Mouse (Mus musculus): ENCODE measurements around the gene Apc2. TPM values are rescaled to one million over a fixed set of nuclear protein-coding genes. Genes with fewer than 3 reads are reported as not detected.

Apc2 gene
- polyA plus RNA-seq, 1 experiment from 2014 or later = 4.5 TPM

DNA sequence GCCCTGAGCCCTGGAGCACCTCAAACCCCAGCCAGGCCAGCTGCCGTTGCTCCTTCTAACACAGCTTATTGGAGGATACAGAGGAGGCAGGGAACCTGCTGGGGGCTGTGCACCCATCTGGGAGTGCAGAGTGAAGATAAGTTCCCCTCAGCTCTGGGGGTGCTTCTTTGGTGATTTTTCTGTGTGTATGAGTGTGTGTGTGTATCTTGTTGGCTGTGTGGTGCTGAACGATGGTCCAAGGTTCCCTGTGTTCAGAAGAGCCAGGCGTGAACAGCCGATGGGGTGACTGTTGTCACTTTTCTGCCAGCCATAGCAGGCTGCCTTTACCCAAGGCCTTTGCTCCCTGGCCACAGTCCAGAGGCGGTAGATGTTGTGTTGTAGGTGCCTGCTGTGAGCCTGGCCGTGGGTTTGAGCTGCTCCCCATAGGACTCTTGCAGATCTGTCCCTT, 25.0 kb upstream of the Apc2 start:
- Histone ChIP-seq H3K4me3 (ENCODE audit: low read depth, low read length) (no peak overlapping the region), H3K9ac (ENCODE audit: low read length) (no peak overlapping the region), H3K4me2 (ENCODE audit: low read depth, severe bottlenecking) (no peak overlapping the region), H3K27ac (replicated peaks; ENCODE audit: low read depth, low read length) (no peak overlapping the region), H3K9me3 (ENCODE audit: control insufficient read depth, low read length) (no peaks in the 10 kb centered on the region), H3K27me3 (ENCODE audit: control insufficient read depth, insufficient read depth, low read length) (no peaks in the 10 kb centered on the region), H3K4me1 (ENCODE audit: control insufficient read depth, insufficient read depth, low read length) (peaks cover 17% of the 10 kb centered on the region), H3K36me3 (ENCODE audit: control insufficient read depth, insufficient read depth, low read length) (peaks cover 23% of the 10 kb centered on the region; the same call in 1 of the 2 replicates)
- 84% methylated on average over 6 of the region's 6 CpGs for WGBS
- no peak for ATAC-seq (ENCODE audit: insufficient number of reproducible peaks, low FRiP score, low TSS enrichment, low read depth)
- no peak for DNase-seq (ENCODE audit: low spot score)

DNA sequence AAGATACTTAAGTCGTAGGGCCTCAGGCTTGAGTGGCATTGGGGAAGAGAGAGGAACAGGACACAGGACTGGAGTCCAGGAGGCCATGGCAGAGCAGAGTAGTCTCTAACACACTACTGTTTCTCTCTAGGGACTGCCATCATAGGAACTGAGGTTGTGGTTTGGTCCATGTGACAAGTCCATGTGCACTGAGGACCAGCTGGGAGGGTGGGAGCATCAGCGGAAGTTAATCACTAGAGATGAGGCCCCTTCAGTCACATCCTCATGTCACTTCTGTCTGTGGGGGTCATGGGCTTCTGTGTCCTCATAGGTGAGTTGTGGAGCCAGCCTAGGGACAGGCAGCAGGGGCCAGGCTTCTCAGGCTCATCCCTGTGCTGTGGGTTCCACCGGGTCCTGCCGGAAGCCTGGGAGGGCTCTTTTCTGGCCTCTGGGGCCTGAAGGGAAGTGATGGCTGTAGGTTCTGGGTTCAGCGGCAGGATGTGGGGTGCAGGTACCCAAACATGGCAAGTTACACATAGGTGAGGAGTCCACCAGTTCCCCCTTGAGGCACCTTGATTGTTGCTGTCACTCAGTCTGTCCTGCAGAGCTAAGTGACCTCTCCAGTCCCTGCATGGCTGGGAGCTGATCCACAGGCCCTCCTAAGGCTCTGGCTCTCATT, 24.5 kb upstream of the Apc2 start:
- DNase-seq (ENCODE audit: low spot score) (no peak), ATAC-seq (ENCODE audit: insufficient number of reproducible peaks, low FRiP score, low TSS enrichment, low read depth) (no peak)
- H3K9ac ChIP-seq (ENCODE audit: low read length) = no peak overlapping the region
- no peak overlapping the region for H3K27ac ChIP-seq (replicated peaks; ENCODE audit: low read depth, low read length)
- no peaks in the 10 kb centered on the region for H3K27me3 ChIP-seq (ENCODE audit: control insufficient read depth, insufficient read depth, low read length)
- H3K9me3 ChIP-seq (ENCODE audit: control insufficient read depth, low read length) = no peaks in the 10 kb centered on the region
- H3K4me1 ChIP-seq (ENCODE audit: control insufficient read depth, insufficient read depth, low read length) = peaks cover 14% of the 10 kb centered on the region
- no peak overlapping the region for H3K4me3 ChIP-seq (ENCODE audit: low read depth, low read length)
- 93% methylated on average over 5 of the region's 5 CpGs for WGBS
- peaks cover 27% of the 10 kb centered on the region; the same call in 1 of the 2 replicates for H3K36me3 ChIP-seq (ENCODE audit: control insufficient read depth, insufficient read depth, low read length)
- no peak overlapping the region for H3K4me2 ChIP-seq (ENCODE audit: low read depth, severe bottlenecking)

DNA sequence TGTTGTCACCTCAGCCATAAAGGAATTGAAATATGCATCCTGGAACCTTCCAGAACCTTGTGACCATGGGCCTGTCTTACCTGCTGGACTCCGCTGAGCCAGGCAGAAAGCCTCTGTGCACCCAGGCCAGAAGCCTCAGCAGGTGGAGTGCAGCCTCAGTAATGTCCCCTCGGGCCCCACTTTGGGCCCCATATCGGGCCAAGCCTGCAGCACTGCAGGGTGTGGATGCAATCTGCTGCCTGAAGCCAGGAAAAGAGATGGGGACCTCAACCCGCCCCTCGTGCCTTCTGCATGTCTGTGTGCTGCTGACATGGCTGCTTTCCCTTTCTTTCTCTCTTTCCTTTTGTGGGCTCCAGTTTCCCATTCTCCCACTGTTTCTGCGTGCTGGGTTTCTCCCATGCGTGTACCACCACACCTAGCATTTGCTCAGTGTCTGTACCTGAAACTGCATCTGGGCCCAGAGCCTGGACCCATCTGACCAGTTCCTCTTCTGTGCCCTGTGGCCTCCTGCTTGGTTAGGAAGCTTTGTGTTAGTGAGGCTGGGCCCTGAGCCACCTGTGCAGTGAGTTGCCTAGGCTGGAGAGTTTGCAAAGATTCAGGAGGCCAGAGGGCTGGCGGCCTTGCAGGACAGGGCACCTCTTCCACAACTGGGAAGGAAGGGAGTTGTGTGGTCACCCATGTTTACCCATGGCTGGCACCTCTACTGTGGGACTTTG, 23.7 kb upstream of the Apc2 start:
- H3K4me1 ChIP-seq (ENCODE audit: control insufficient read depth, insufficient read depth, low read length) = peaks cover 8% of the 10 kb centered on the region
- no peak for ATAC-seq (ENCODE audit: insufficient number of reproducible peaks, low FRiP score, low TSS enrichment, low read depth)
- no peak overlapping the region for H3K4me2 ChIP-seq (ENCODE audit: low read depth, severe bottlenecking)
- no peak for DNase-seq (ENCODE audit: low spot score)
- WGBS = 89% methylated on average over 8 of the region's 8 CpGs
- no peak overlapping the region for H3K27ac ChIP-seq (replicated peaks; ENCODE audit: low read depth, low read length)
- H3K9me3 ChIP-seq (ENCODE audit: control insufficient read depth, low read length) = no peaks in the 10 kb centered on the region
- H3K27me3 ChIP-seq (ENCODE audit: control insufficient read depth, insufficient read depth, low read length) = no peaks in the 10 kb centered on the region
- peaks cover 31% of the 10 kb centered on the region; the same call in 1 of the 2 replicates for H3K36me3 ChIP-seq (ENCODE audit: control insufficient read depth, insufficient read depth, low read length)
- H3K9ac ChIP-seq (ENCODE audit: low read length) = no peak overlapping the region
- no peak overlapping the region for H3K4me3 ChIP-seq (ENCODE audit: low read depth, low read length)

DNA sequence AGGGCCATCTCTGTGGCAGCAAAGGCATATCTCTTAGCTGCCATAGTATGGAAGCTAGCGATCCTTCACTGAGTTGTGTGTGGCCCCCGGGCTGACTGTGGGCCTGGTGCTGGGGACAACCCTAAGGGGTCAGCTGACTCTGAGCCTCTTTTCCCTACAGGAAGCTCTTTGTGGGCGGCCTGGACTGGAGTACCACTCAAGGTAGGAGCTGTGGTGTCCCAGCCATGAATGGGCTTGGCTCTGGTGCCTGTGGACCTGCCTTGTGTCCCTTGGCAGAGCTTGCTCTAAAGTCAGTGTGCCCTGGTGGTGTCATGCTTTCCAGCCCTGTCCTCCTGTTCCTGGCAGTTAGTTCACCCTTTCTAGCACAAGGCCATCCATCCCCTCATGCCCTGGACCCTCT, 21.9 kb upstream of the Apc2 start:
- 0 out of 2 replicates have a peak, but pooled peaks cover 2% of the 10 kb centered on the region for H3K4me1 ChIP-seq (ENCODE audit: control insufficient read depth, insufficient read depth, low read length)
- no peak for ATAC-seq (ENCODE audit: insufficient number of reproducible peaks, low FRiP score, low TSS enrichment, low read depth)
- H3K36me3 ChIP-seq (ENCODE audit: control insufficient read depth, insufficient read depth, low read length) = peaks cover 40% of the 10 kb centered on the region
- 95% methylated on average over 3 of the region's 3 CpGs for WGBS
- no peak overlapping the region for H3K9ac ChIP-seq (ENCODE audit: low read length)
- no peak overlapping the region for H3K4me3 ChIP-seq (ENCODE audit: low read depth, low read length)
- no peaks in the 10 kb centered on the region for H3K27me3 ChIP-seq (ENCODE audit: control insufficient read depth, insufficient read depth, low read length)
- H3K4me2 ChIP-seq (ENCODE audit: low read depth, severe bottlenecking) = no peak overlapping the region
- no peak for DNase-seq (ENCODE audit: low spot score)
- no peak overlapping the region for H3K27ac ChIP-seq (replicated peaks; ENCODE audit: low read depth, low read length)
- H3K9me3 ChIP-seq (ENCODE audit: control insufficient read depth, low read length) = no peaks in the 10 kb centered on the region

DNA sequence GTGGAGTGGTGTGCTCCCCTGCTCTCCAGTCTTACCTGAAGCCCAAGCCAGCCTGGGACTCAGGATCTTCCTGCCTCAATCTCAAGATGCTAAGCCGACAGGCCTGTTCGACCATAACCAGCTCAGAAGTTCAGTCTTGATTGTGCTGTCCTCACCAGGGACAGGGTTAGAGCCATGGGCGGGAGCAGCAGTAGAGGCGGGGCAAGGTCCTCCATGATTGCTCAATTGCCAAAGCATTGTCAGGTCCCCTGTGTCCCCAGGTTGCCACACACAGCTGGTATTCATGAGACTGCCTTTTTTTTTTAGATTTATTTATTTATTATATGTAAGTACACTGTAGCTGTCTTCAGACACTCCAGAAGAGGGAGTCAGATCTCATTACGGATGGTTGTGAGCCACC, 19.5 kb upstream of the Apc2 start:
- no peak overlapping the region for H3K27ac ChIP-seq (replicated peaks; ENCODE audit: low read depth, low read length)

DNA sequence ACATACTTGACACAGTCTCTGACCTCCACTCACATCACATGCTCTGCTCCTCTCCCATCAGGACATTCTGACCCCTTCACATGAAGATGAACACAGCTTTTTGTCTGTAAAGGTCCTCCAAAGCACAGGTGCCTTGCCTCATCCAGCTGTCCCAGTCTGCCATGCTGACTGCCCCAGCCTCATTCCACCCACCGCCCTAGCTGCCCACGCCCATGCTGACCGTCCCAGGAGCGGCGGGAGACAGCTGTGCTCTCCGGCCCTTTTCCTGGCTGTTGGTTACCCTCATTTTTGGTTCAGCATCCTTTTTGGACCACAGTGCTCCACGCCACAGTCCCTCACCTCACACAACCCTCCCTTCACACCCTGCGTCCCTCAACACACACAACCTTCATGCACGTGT, 17.4 kb upstream of the Apc2 start:
- Histone ChIP-seq H3K4me1 (ENCODE audit: control insufficient read depth, insufficient read depth, low read length) (no peaks in the 10 kb centered on the region), H3K4me3 (ENCODE audit: low read depth, low read length) (no peak overlapping the region), H3K9ac (ENCODE audit: low read length) (no peak overlapping the region), H3K4me2 (ENCODE audit: low read depth, severe bottlenecking) (no peak overlapping the region), H3K27ac (replicated peaks; ENCODE audit: low read depth, low read length) (no peak overlapping the region), H3K27me3 (ENCODE audit: control insufficient read depth, insufficient read depth, low read length) (no peaks in the 10 kb centered on the region), H3K36me3 (ENCODE audit: control insufficient read depth, insufficient read depth, low read length) (peaks cover 56% of the 10 kb centered on the region), H3K9me3 (ENCODE audit: control insufficient read depth, low read length) (no peaks in the 10 kb centered on the region)
- WGBS = 94% methylated on average over 9 of the region's 9 CpGs
- DNase-seq (ENCODE audit: low spot score) = no peak
- ATAC-seq (ENCODE audit: insufficient number of reproducible peaks, low FRiP score, low TSS enrichment, low read depth) = no peak

More for the DNA sequence above, 19.5 kb upstream of the Apc2 start:
- WGBS = 94% methylated on average over 5 of the region's 5 CpGs
- no peaks in the 10 kb centered on the region for H3K27me3 ChIP-seq (ENCODE audit: control insufficient read depth, insufficient read depth, low read length)
- H3K9ac ChIP-seq (ENCODE audit: low read length) = no peak overlapping the region
- no peaks in the 10 kb centered on the region for H3K9me3 ChIP-seq (ENCODE audit: control insufficient read depth, low read length)
- H3K4me2 ChIP-seq (ENCODE audit: low read depth, severe bottlenecking) = no peak overlapping the region
- H3K36me3 ChIP-seq (ENCODE audit: control insufficient read depth, insufficient read depth, low read length) = peaks cover 55% of the 10 kb centered on the region
- ATAC-seq (ENCODE audit: insufficient number of reproducible peaks, low FRiP score, low TSS enrichment, low read depth) (no peak), DNase-seq (ENCODE audit: low spot score) (no peak)
- no peak overlapping the region for H3K4me3 ChIP-seq (ENCODE audit: low read depth, low read length)
- H3K4me1 ChIP-seq (ENCODE audit: control insufficient read depth, insufficient read depth, low read length) = no peaks in the 10 kb centered on the region

DNA sequence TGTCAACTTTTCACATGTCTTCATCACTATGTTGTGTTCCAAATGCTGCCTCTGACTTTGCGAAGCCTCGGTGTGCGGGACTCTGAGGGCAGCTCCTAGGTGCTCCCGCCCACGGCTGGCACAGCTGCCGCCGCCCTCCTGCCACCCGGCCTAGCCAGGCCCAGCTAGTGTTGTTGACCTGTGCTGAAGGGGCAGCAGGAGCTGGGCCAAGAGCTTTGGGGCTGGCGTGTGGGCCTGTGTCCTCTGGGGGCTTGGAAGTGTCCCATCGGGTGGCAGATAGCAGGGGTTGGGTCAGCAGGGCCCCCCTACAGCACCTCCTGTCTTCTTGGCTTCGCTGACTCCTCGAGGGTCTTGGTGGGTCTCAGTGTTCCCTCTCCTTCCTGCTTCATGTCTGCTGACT, 16.5 kb upstream of the Apc2 start:
- Histone ChIP-seq H3K27me3 (ENCODE audit: control insufficient read depth, insufficient read depth, low read length) (no peaks in the 10 kb centered on the region), H3K27ac (replicated peaks; ENCODE audit: low read depth, low read length) (no peak overlapping the region), H3K9me3 (ENCODE audit: control insufficient read depth, low read length) (no peaks in the 10 kb centered on the region), H3K9ac (ENCODE audit: low read length) (no peak overlapping the region), H3K4me3 (ENCODE audit: low read depth, low read length) (no peak overlapping the region), H3K4me2 (ENCODE audit: low read depth, severe bottlenecking) (no peak overlapping the region), H3K4me1 (ENCODE audit: control insufficient read depth, insufficient read depth, low read length) (no peaks in the 10 kb centered on the region), H3K36me3 (ENCODE audit: control insufficient read depth, insufficient read depth, low read length) (peaks cover 55% of the 10 kb centered on the region)
- DNase-seq (ENCODE audit: low spot score) (no peak), ATAC-seq (ENCODE audit: insufficient number of reproducible peaks, low FRiP score, low TSS enrichment, low read depth) (no peak)
- WGBS = 91% methylated on average over 12 of the region's 12 CpGs

DNA sequence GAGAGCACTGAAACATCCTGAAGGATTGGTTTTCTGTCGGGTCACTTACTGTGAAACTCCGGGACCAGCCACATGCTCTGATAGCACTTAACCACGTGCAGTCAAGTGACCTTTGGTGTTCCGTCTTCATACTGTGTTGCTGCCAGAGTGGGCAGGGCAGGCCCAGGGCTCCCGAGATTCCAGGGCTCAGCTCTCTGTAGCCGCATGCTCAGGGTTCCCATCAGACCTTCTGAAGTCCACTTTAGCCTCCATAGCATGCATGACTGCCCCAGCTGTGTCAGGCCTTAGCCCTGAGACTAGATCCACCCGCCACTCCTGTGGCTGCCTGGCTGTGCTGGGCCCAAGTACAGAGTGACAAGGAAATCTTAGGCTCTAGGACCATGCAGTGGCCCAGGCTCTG, 14.5 kb upstream of the Apc2 start:
- no peaks in the 10 kb centered on the region for H3K27me3 ChIP-seq (ENCODE audit: control insufficient read depth, insufficient read depth, low read length)
- ATAC-seq (ENCODE audit: insufficient number of reproducible peaks, low FRiP score, low TSS enrichment, low read depth) (no peak), DNase-seq (ENCODE audit: low spot score) (no peak)
- H3K27ac ChIP-seq (replicated peaks; ENCODE audit: low read depth, low read length) = no peak overlapping the region
- no peaks in the 10 kb centered on the region for H3K9me3 ChIP-seq (ENCODE audit: control insufficient read depth, low read length)
- no peak overlapping the region for H3K9ac ChIP-seq (ENCODE audit: low read length)
- H3K4me2 ChIP-seq (ENCODE audit: low read depth, severe bottlenecking) = no peak overlapping the region
- 83% methylated on average over 7 of the region's 7 CpGs for WGBS
- H3K4me3 ChIP-seq (ENCODE audit: low read depth, low read length) = no peak overlapping the region
- no peaks in the 10 kb centered on the region for H3K4me1 ChIP-seq (ENCODE audit: control insufficient read depth, insufficient read depth, low read length)
- H3K36me3 ChIP-seq (ENCODE audit: control insufficient read depth, insufficient read depth, low read length) = peaks cover 53% of the 10 kb centered on the region

Measured in limb, embryonic 11.5 days (tissue).